In genomic region chr4:131920141-131920594, GRCm38 (mm10) we compare ENCODE assay signal across 9 mouse cellular contexts. TPM values are rescaled to one million over a fixed set of nuclear protein-coding genes. Genes with fewer than 3 reads are reported as not detected.
A peak's percentile ranks its signal among the peaks of the same experiment; 100 is the strongest.
DNase-seq lines count a peak whose midpoint lies in the region; ATAC-seq and TF ChIP-seq lines count a peak whose summit lies in the region.
"Had no signal": no experiment of that assay in that cellular context is flagged by ENCODE, and none has a peak within 500 bp of the region (broad histone marks: within the 10 kb centered on the region; RNA-seq: fewer than 3 reads in every experiment).

No protein-coding gene starts in this region.

- no peak overlapping the region; the same call in 1 of the 2 replicates for H3K27ac ChIP-seq in brown adipose tissue, adult 24 weeks (replicated peaks; ENCODE audit: low read depth, low read length)
- peak overlapping the region; percentile 86 for H3K27ac ChIP-seq in kidney, embryonic 15.5 days
- H3K27ac ChIP-seq in cerebellum, adult 2 months (ENCODE audit: insufficient read depth, low read length): no peak overlapping the region

- no peak; the same call in 1 of the 2 replicates for ATAC-seq in kidney, embryonic 15.5 days (replicated peaks; ENCODE audit: low FRiP score)

- peak overlapping the region; percentile 89 for H3K4me2 ChIP-seq in kidney, embryonic 15.5 days

- H3K36me3 ChIP-seq in kidney, embryonic 15.5 days: peaks cover 6% of the 10 kb centered on the region

- no peak for TF ChIP-seq CTCF in cerebellum, adult 2 months (IDR thresholded peaks at IDR 0.05; ENCODE audit: borderline replicate concordance, insufficient read depth, low read depth, low read length)

- peak overlapping the region; percentile 68 for H3K4me3 ChIP-seq in brown adipose tissue, adult 24 weeks (ENCODE audit: insufficient read depth, low read depth, low read length)
- H3K4me3 ChIP-seq in kidney, embryonic 15.5 days (replicated peaks): peak overlapping the region; percentile 69
- H3K4me3 ChIP-seq in cerebellum, adult 2 months (replicated peaks; ENCODE audit: insufficient read depth, low read depth, low read length): no peak overlapping the region

- no peak for TF ChIP-seq POLR2A in cerebellum, adult 2 months (IDR thresholded peaks at IDR 0.05; ENCODE audit: borderline replicate concordance, insufficient read depth, low read length)

- DNase-seq in ES-CJ7 (ENCODE audit: low read depth, low spot score): peak; percentile 45
- DNase-seq in heart, adult 8-10 months (ENCODE audit: low spot score): peak; percentile 48
- peak; percentile 66 for DNase-seq in lung, postnatal 14 days
- peak; percentile 65 for DNase-seq in yolk sac, embryonic 10.5 days (ENCODE audit: low spot score)
- no peak for DNase-seq in cerebellum, adult 2 months
- no peak for DNase-seq in cerebellum, adult 9-10 months

- H3K4me1 ChIP-seq in brown adipose tissue, adult 24 weeks (ENCODE audit: control insufficient read depth, insufficient read depth, insufficient read length, low read length): peaks cover 4% of the 10 kb centered on the region; the same call in 1 of the 2 replicates
- H3K4me1 ChIP-seq in kidney, embryonic 15.5 days: peaks cover 91% of the 10 kb centered on the region
- H3K4me1 ChIP-seq in cerebellum, adult 2 months (ENCODE audit: control insufficient read depth, insufficient read depth, low read length): no peaks in the 10 kb centered on the region

- no peaks in the 10 kb centered on the region for H3K9me3 ChIP-seq in kidney, embryonic 15.5 days (replicated peaks)

- 2% methylated on average over 51 of the region's 51 CpGs for WGBS in kidney, embryonic 15.5 days
- WGBS in cerebellum, adult 2 months: 33% methylated on average over 51 of the region's 51 CpGs

- H3K9ac ChIP-seq in kidney, embryonic 15.5 days: peak overlapping the region; percentile 60

- peaks cover 66% of the 10 kb centered on the region for H3K27me3 ChIP-seq in kidney, embryonic 15.5 days
- H3K27me3 ChIP-seq in cerebellum, adult 2 months (ENCODE audit: control insufficient read depth, insufficient read depth, low read length): peaks cover 8% of the 10 kb centered on the region; the same call in 1 of the 2 replicates

RNA-seq across cellular contexts. Expression of gene Tmem200b, which starts 1.4 kb away (rescaled TPM):
- 1.7 TPM in 1 of 2 replicates, not detected in the other for polyA plus RNA-seq in brown adipose tissue, adult 24 weeks (2012; ENCODE audit: insufficient read depth, insufficient read length, missing spikeins)
- total RNA-seq in heart, adult 8-10 months (2022): 1 to 10 TPM; 4.3 to 6.5 (median 5.1) TPM
- polyA plus RNA-seq in kidney, embryonic 15.5 days (2015; fragmentation: Nextera tagmentation; extraction: Ambion mirVana): 1.1 and 1.3 TPM in 2 replicates
- 26.3 and 29.5 TPM in 2 replicates for polyA plus RNA-seq in cerebellum, adult 2 months (2012; rRNA removed)
- total RNA-seq: neutrophil, adult 5-6 weeks had no signal

RNA-seq across cellular contexts. Expression of gene Srsf4, which starts 46.8 kb away (rescaled TPM):
- 16.7 and 26.2 TPM in 2 replicates for polyA plus RNA-seq in brown adipose tissue, adult 24 weeks (2012; ENCODE audit: insufficient read depth, insufficient read length, missing spikeins)
- total RNA-seq in heart, adult 8-10 months (2022): 10 to 100 TPM; 28.6 to 34.4 (median 32.5) TPM
- 110 and 114 TPM in 2 replicates for polyA plus RNA-seq in kidney, embryonic 15.5 days (2015; fragmentation: Nextera tagmentation; extraction: Ambion mirVana)
- 77.6 and 81.9 TPM in 2 replicates for polyA plus RNA-seq in cerebellum, adult 2 months (2012; rRNA removed)

Comparison
In these comparisons a context has a peak if more than half of its experiments do, and no peak if none do; other contexts are left out.
1. DNase-seq: peak in ES-CJ7 (single experiment), heart, adult 8-10 months (single experiment), lung, postnatal 14 days (single experiment) and yolk sac, embryonic 10.5 days (single experiment); none in cerebellum, adult 2 months (0 of 2) and cerebellum, adult 9-10 months (single experiment).
2. RNA of gene Tmem200b, which starts 1.4 kb away (polyA plus RNA-seq): 26.3 to 29.5 TPM in cerebellum, adult 2 months; 1.1 to 1.3 TPM in kidney, embryonic 15.5 days and 1.7 TPM in brown adipose tissue, adult 24 weeks; every median in the first group is over 10 times any median in the second.